Mouse (Mus musculus) embryonic facial prominence, embryonic 12.5 days (tissue): Measurements from ENCODE around the gene Nectin4. TPM values are rescaled to one million over a fixed set of nuclear protein-coding genes. Genes with fewer than 3 reads are reported as not detected.

Source experiments
- ATAC-seq: fragments of 200-750 bp; cut with Nextera tagmentation; 2 replicates; pipeline ENCODE4 v1.8.0; 2017; ENCODE audit not compliant: insufficient number of reproducible peaks, insufficient read depth, low FRiP score, low TSS enrichment
- H3K27ac ChIP-seq: fragments of 300-500 bp; sonication (generic); 2 replicates; pipeline ENCODE4 v1.5.1; 2016; ENCODE audit warnings: mild to moderate bottlenecking
- H3K27me3 ChIP-seq: fragments of 300-500 bp; sonication (generic); 2 replicates; pipeline ENCODE4 v1.6.1; 2016; ENCODE audit warnings: mild to moderate bottlenecking, moderate library complexity
- H3K36me3 ChIP-seq: fragments of 300-500 bp; sonication (generic); 2 replicates; pipeline ENCODE4 v1.6.1; 2016; ENCODE audit warnings: mild to moderate bottlenecking
- H3K4me1 ChIP-seq: fragments of 300-500 bp; sonication (generic); 2 replicates; pipeline ENCODE4 v1.6.1; 2016
- H3K4me2 ChIP-seq: fragments of 300-500 bp; sonication (generic); replicated peaks from 2 replicates; pipeline ENCODE4 v1.6.1; 2016; ENCODE audit warnings: mild to moderate bottlenecking, moderate library complexity
- H3K4me3 ChIP-seq: fragments of 300-500 bp; sonication (generic); 2 replicates; pipeline ENCODE4 v1.5.1; 2016; ENCODE audit warnings: mild to moderate bottlenecking
- H3K9ac ChIP-seq: fragments of 300-500 bp; sonication (generic); 2 replicates; pipeline ENCODE4 v1.6.1; 2016; ENCODE audit warnings: mild to moderate bottlenecking, moderate library complexity
- H3K9me3 ChIP-seq: fragments of 300-500 bp; sonication (generic); 2 replicates; pipeline ENCODE4 v1.6.1; 2016; ENCODE audit warnings: mild to moderate bottlenecking, moderate library complexity
- WGBS: fragments of 180-500 bp; shearing (Covaris S2); methylation state at CpG from one replicate; pipeline ENCODE4 v1.1.7; 2016; 5-methylcytosine and 5-hydroxymethylcytosine counted together
- polyA plus RNA-seq: library from polyadenylated mRNA; unstranded; fragments of >200 nt; fragmentation: Nextera tagmentation; extraction: Ambion mirVana; gene quantifications from 2 replicates; pipeline ENCODE4 v1.2.1, GENCODE M21; 2016

Nectin4 gene
- polyA plus RNA-seq, 1 experiment from 2014 or later = 7.5 TPM

GRCm38 (mm10) chr1:171418660-171419059, 48.8 kb downstream of the Nectin4 start, which contains the start of gene Tstd1:
TSS of gene Tstd1 (plus strand) at chr1:171418872.
- 86% methylated on average over 5 of the region's 5 CpGs for WGBS
- H3K27me3 ChIP-seq = no peaks in the 10 kb centered on the region
- H3K4me3 ChIP-seq = no peak within 1 kb of the TSS
- H3K36me3 ChIP-seq = peaks cover 55% of the 10 kb centered on the region
- H3K9me3 ChIP-seq = no peaks in the 10 kb centered on the region
- no peak for ATAC-seq
- peak within 1 kb of the TSS; percentile 12; the same call in 1 of the 2 replicates for H3K27ac ChIP-seq
- no peak within 1 kb of the TSS for H3K9ac ChIP-seq
- H3K4me2 ChIP-seq = no peak within 1 kb of the TSS
- no peaks in the 10 kb centered on the region for H3K4me1 ChIP-seq

- no peaks in the 10 kb centered on the region for H3K9me3 ChIP-seq
- H3K27ac ChIP-seq = peak overlapping the region; percentile 12; the same call in 1 of the 2 replicates
- no peak overlapping the region for H3K4me3 ChIP-seq
- no peak overlapping the region for H3K9ac ChIP-seq
- no peaks in the 10 kb centered on the region for H3K27me3 ChIP-seq
- H3K36me3 ChIP-seq = peaks cover 55% of the 10 kb centered on the region
- 54% methylated on average over 12 of the region's 12 CpGs for WGBS
- H3K4me2 ChIP-seq = no peak overlapping the region
- H3K4me1 ChIP-seq = no peaks in the 10 kb centered on the region
- peak; percentile 49; the same call in 1 of the 2 replicates for ATAC-seq
These were observed 49.5 kb downstream of the Nectin4 start for GRCm38 (mm10) chr1:171419291-171419882.

- H3K36me3 ChIP-seq = peaks cover 55% of the 10 kb centered on the region
- no peaks in the 10 kb centered on the region for H3K4me1 ChIP-seq
- no peak overlapping the region for H3K4me2 ChIP-seq
- no peaks in the 10 kb centered on the region for H3K27me3 ChIP-seq
- no peak for ATAC-seq
- H3K4me3 ChIP-seq = no peak overlapping the region
- no peaks in the 10 kb centered on the region for H3K9me3 ChIP-seq
- H3K27ac ChIP-seq = 0 out of 2 replicates have a peak overlapping the region, but pooled peaks have one; percentile 12
- 78% methylated on average over 5 of the region's 5 CpGs for WGBS
- H3K9ac ChIP-seq = no peak overlapping the region
These were observed 50.0 kb downstream of the Nectin4 start for GRCm38 (mm10) chr1:171419905-171420304.

- H3K4me2 ChIP-seq = no peak overlapping the region
- 84% methylated on average over 8 of the region's 8 CpGs for WGBS
- H3K4me3 ChIP-seq = no peak overlapping the region
- no peaks in the 10 kb centered on the region for H3K27me3 ChIP-seq
- no peaks in the 10 kb centered on the region for H3K9me3 ChIP-seq
- ATAC-seq = no peak
- no peak overlapping the region for H3K9ac ChIP-seq
- H3K36me3 ChIP-seq = peaks cover 32% of the 10 kb centered on the region
- no peak overlapping the region for H3K27ac ChIP-seq
- H3K4me1 ChIP-seq = no peaks in the 10 kb centered on the region
These were observed 52.7 kb downstream of the Nectin4 start for GRCm38 (mm10) chr1:171422504-171423095.

- H3K4me3 ChIP-seq = no peak overlapping the region
- no peak overlapping the region for H3K4me2 ChIP-seq
- H3K27me3 ChIP-seq = no peaks in the 10 kb centered on the region
- H3K9me3 ChIP-seq = no peaks in the 10 kb centered on the region
- 78% methylated on average over 5 of the region's 5 CpGs for WGBS
- H3K9ac ChIP-seq = no peak overlapping the region
- H3K36me3 ChIP-seq = peaks cover 12% of the 10 kb centered on the region; the same call in 1 of the 2 replicates
- H3K4me1 ChIP-seq = no peaks in the 10 kb centered on the region
- no peak overlapping the region for H3K27ac ChIP-seq
- ATAC-seq = no peak
These were observed 54.7 kb downstream of the Nectin4 start for GRCm38 (mm10) chr1:171424638-171425037.

- H3K4me1 ChIP-seq = no peaks in the 10 kb centered on the region
- 84% methylated on average over 4 of the region's 4 CpGs for WGBS
These were observed 55.2 kb downstream of the Nectin4 start for GRCm38 (mm10) chr1:171425126-171425525.

GRCm38 (mm10) chr1:171432158-171432557, 62.3 kb downstream of the Nectin4 start:
- Histone ChIP-seq H3K9ac (no peak overlapping the region), H3K4me2 (no peak overlapping the region), H3K27me3 (peaks cover 10% of the 10 kb centered on the region), H3K27ac (no peak overlapping the region), H3K9me3 (no peaks in the 10 kb centered on the region), H3K4me3 (no peak overlapping the region), H3K36me3 (no peaks in the 10 kb centered on the region), H3K4me1 (no peaks in the 10 kb centered on the region)
- WGBS = 74% methylated on average over 5 of the region's 5 CpGs
- no peak for ATAC-seq

More at GRCm38 (mm10) chr1:171425126-171425525, 55.2 kb downstream of the Nectin4 start:
- H3K9me3 ChIP-seq = no peaks in the 10 kb centered on the region
- peaks cover 10% of the 10 kb centered on the region; the same call in 1 of the 2 replicates for H3K36me3 ChIP-seq
- no peak overlapping the region for H3K9ac ChIP-seq
- no peaks in the 10 kb centered on the region for H3K27me3 ChIP-seq
- ATAC-seq = no peak
- H3K4me2 ChIP-seq = no peak overlapping the region
- H3K27ac ChIP-seq = no peak overlapping the region
- H3K4me3 ChIP-seq = no peak overlapping the region

- no peak for ATAC-seq
- H3K27ac ChIP-seq = no peak overlapping the region
- H3K27me3 ChIP-seq = peaks cover 30% of the 10 kb centered on the region
- no peak overlapping the region for H3K9ac ChIP-seq
- H3K9me3 ChIP-seq = no peaks in the 10 kb centered on the region
- H3K4me2 ChIP-seq = no peak overlapping the region
- WGBS = 61% methylated on average over 7 of the region's 7 CpGs
- no peaks in the 10 kb centered on the region for H3K36me3 ChIP-seq
- no peak overlapping the region for H3K4me3 ChIP-seq
- H3K4me1 ChIP-seq = 0 out of 2 replicates have a peak, but pooled peaks cover 3% of the 10 kb centered on the region
These were observed 65.5 kb downstream of the Nectin4 start for GRCm38 (mm10) chr1:171435288-171435814.

GRCm38 (mm10) chr1:171435974-171436373, 66.1 kb downstream of the Nectin4 start:
- peaks cover 32% of the 10 kb centered on the region for H3K27me3 ChIP-seq
- no peak overlapping the region for H3K4me2 ChIP-seq
- H3K4me3 ChIP-seq = no peak overlapping the region
- no peaks in the 10 kb centered on the region for H3K36me3 ChIP-seq
- no peak for ATAC-seq
- WGBS = 60% methylated on average over 1 of the region's 1 CpGs
- H3K4me1 ChIP-seq = 0 out of 2 replicates have a peak, but pooled peaks cover 3% of the 10 kb centered on the region
- no peak overlapping the region for H3K27ac ChIP-seq
- H3K9ac ChIP-seq = no peak overlapping the region
- no peaks in the 10 kb centered on the region for H3K9me3 ChIP-seq

- H3K4me3 ChIP-seq = peak within 1 kb of the TSS; percentile 43
- under 1% methylated on average over 46 of the region's 46 CpGs for WGBS
- H3K27ac ChIP-seq = no peak within 1 kb of the TSS
- no peaks in the 10 kb centered on the region for H3K36me3 ChIP-seq
- H3K9me3 ChIP-seq = no peaks in the 10 kb centered on the region
- H3K4me1 ChIP-seq = 0 out of 2 replicates have a peak, but pooled peaks cover 3% of the 10 kb centered on the region
- peaks cover 32% of the 10 kb centered on the region for H3K27me3 ChIP-seq
- peak within 1 kb of the TSS; percentile 60 for H3K4me2 ChIP-seq
- peak within 1 kb of the TSS; percentile 45 for H3K9ac ChIP-seq
- ATAC-seq = peak; percentile 33; the same call in 1 of the 2 replicates
These were observed 67.5 kb downstream of the Nectin4 start, which contains the start of gene F11r for GRCm38 (mm10) chr1:171437264-171438013. TSS of gene F11r (plus strand) at chr1:171437535.
